Mouse (Mus musculus) spleen, adult 2 months (tissue): ENCODE results near the gene Hnrnpa2b1.

Experiments used
- CTCF ChIP-seq: fragments of 200-500 bp; IDR thresholded peaks from 2 replicates; pipeline ENCODE4 v1.5.1; 2011; ENCODE audit warnings: mild to moderate bottlenecking, inconsistent platforms; ENCODE audit not compliant: insufficient read depth, insufficient read length, insufficient replicate concordance; ENCODE audit errors: extremely low read depth
- POLR2A ChIP-seq: fragments of 200-500 bp; IDR thresholded peaks from 2 replicates; pipeline ENCODE4 v1.6.1; 2011; ENCODE audit warnings: low read depth, low read length, inconsistent platforms

GRCm38 (mm10) chr6:51497321-51498111 is 27.8 kb upstream of the Hnrnpa2b1 start:
- TF ChIP-seq CTCF (no peak), POLR2A (no peak)
